Mouse (Mus musculus) brain, embryonic 14.5 days (tissue): ENCODE results near the gene Il17rc.

Experiments
- CTCF ChIP-seq: fragments of 200-500 bp; IDR thresholded peaks from 2 replicates; pipeline ENCODE4 v1.5.1; 2012; ENCODE audit warnings: inconsistent platforms, mild to moderate bottlenecking, moderate library complexity, borderline replicate concordance; ENCODE audit not compliant: insufficient read depth, insufficient read length; ENCODE audit errors: extremely low read depth
- POLR2A ChIP-seq: fragments of 200-500 bp; IDR thresholded peaks from 2 replicates; pipeline ENCODE4 v1.6.1; 2012; ENCODE audit warnings: mild to moderate bottlenecking, inconsistent platforms, borderline replicate concordance; ENCODE audit not compliant: poor library complexity, insufficient read depth, insufficient read length, severe bottlenecking; ENCODE audit errors: extremely low read depth

GRCm38 (mm10) chr6:113523420-113523819 is 52.2 kb downstream of the Il17rc start:
- TF ChIP-seq POLR2A (no peak), CTCF (no peak)
